Mouse (Mus musculus) CH12.LX (cell line): Measurements from ENCODE around the gene Etv1.

ENCODE experiments used
- CTCF ChIP-seq, 2 experiments: IDR thresholded peaks in 1 of 2; conservative IDR thresholded peaks in 1 of 2; 2 replicates each; pipeline ENCODE4 v1.5.1; 2011 to 2012; ENCODE audit warnings: low read depth in 2 of 2, low read length in 2 of 2, improper control_type of control experiment in 1 of 2, inconsistent platforms in 1 of 2, mild to moderate bottlenecking in 1 of 2, moderate library complexity in 1 of 2
- ETS1 ChIP-seq: conservative IDR thresholded peaks from 2 replicates; pipeline ENCODE4 v1.6.1; 2012; ENCODE audit warnings: low read depth, mild to moderate bottlenecking, inconsistent platforms, low read length, improper control_type of control experiment, moderate library complexity
- HCFC1 ChIP-seq: IDR thresholded peaks from 2 replicates; pipeline ENCODE4 v1.6.1; 2012; ENCODE audit warnings: low read depth, mild to moderate bottlenecking, inconsistent platforms, low read length, improper control_type of control experiment
- IRF4 ChIP-seq: IDR thresholded peaks from 2 replicates; pipeline ENCODE4 v1.6.1; 2014; ENCODE audit warnings: low read depth, mild to moderate bottlenecking, inconsistent platforms, low read length, improper control_type of control experiment
- JUN ChIP-seq: IDR thresholded peaks from 2 replicates; pipeline ENCODE4 v1.6.1; 2011; ENCODE audit warnings: low read depth, mild to moderate bottlenecking, low read length, improper control_type of control experiment, moderate library complexity; ENCODE audit not compliant: insufficient read depth
- KAT2A ChIP-seq: IDR thresholded peaks from 2 replicates; pipeline ENCODE4 v1.6.1; 2012; ENCODE audit warnings: low read length, improper control_type of control experiment, inconsistent platforms; ENCODE audit not compliant: insufficient replicate concordance
- MAFK ChIP-seq: IDR thresholded peaks from 2 replicates; pipeline ENCODE4 v1.6.1; 2011; ENCODE audit warnings: low read length, improper control_type of control experiment; ENCODE audit not compliant: insufficient replicate concordance
- MAX ChIP-seq: IDR thresholded peaks from 2 replicates; pipeline ENCODE4 v1.6.1; 2011; ENCODE audit warnings: low read length, improper control_type of control experiment
- MAZ ChIP-seq: IDR thresholded peaks from 2 replicates; pipeline ENCODE4 v1.6.1; 2012; ENCODE audit warnings: low read depth, mild to moderate bottlenecking, inconsistent platforms, low read length, improper control_type of control experiment, moderate library complexity
- NELFE ChIP-seq: IDR thresholded peaks from 2 replicates; pipeline ENCODE4 v1.6.1; 2011; ENCODE audit warnings: low read depth, low read length, improper control_type of control experiment
- POLR2A ChIP-seq: IDR thresholded peaks from 2 replicates; pipeline ENCODE4 v1.6.1; 2011; ENCODE audit warnings: low read depth, mild to moderate bottlenecking, improper control_type of control experiment, low read length
- POLR2AphosphoS2 ChIP-seq: IDR thresholded peaks from 2 replicates; pipeline ENCODE4 v1.6.1; 2011; ENCODE audit warnings: low read depth, low read length, improper control_type of control experiment
- SIN3A ChIP-seq: IDR thresholded peaks from 2 replicates; pipeline ENCODE4 v1.6.1; 2012; ENCODE audit warnings: low read length, improper control_type of control experiment, inconsistent platforms
- TBP ChIP-seq: conservative IDR thresholded peaks from 2 replicates; pipeline ENCODE4 v1.6.1; 2011; ENCODE audit warnings: low read depth, low read length, improper control_type of control experiment

DNA sequence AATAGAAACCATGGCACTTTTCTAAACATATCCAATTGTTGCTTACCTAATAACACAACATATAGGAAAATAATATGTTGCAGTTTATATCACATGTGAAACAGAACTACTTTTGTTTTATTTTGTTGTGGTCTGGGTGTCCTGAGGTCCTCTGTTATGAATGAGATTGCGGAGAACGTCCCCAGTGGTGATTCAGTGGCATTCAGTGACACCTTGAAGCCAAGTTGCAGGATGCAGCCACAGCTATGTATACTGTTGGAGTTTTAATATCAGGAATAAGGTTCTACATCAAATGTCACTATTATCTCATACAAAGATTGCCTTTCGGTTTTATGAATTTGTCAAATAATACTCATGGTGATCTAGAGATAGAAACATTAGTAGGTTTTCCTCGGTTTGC lies 7.4 kb downstream of the Etv1 start:
- TF ChIP-seq IRF4 = no peak
- no peak for TF ChIP-seq JUN
- TF ChIP-seq POLR2A = no peak
- no peak for TF ChIP-seq CTCF (conservative IDR thresholded peaks at IDR 0.05 in 1 of 2, IDR thresholded peaks at IDR 0.05 in 1 of 2; ENCODE audit: low read depth in 2 of 2, low read length in 2 of 2)
- TF ChIP-seq MAX = no peak
- no peak for TF ChIP-seq MAFK
- TF ChIP-seq HCFC1 = no peak
- TF ChIP-seq POLR2AphosphoS2 = no peak
- TF ChIP-seq ETS1 = no peak
- no peak for TF ChIP-seq TBP
- TF ChIP-seq NELFE = no peak
- no peak for TF ChIP-seq SIN3A
- no peak for TF ChIP-seq KAT2A
- no peak for TF ChIP-seq MAZ
